Mouse (Mus musculus) MEL (cell line): Measurements from ENCODE around the gene Ccdc63. TPM values are rescaled to one million over a fixed set of nuclear protein-coding genes. Genes with fewer than 3 reads are reported as not detected.

Experiments used
- DNase-seq: peaks from one replicate; pipeline ENCODE4 v3.0.0; 2011; ENCODE audit warnings: low read depth, low spot score
- H3K27ac ChIP-seq: 2 replicates; pipeline ENCODE4 v1.5.1; 2012; ENCODE audit warnings: low read depth, mild to moderate bottlenecking, control low read depth, low read length, moderate library complexity; ENCODE audit not compliant: control insufficient read depth
- H3K27me3 ChIP-seq, 2 experiments: fragments of 150-350 bp in 1 of 2; sonication (generic) in 1 of 2; 2 replicates each; pipeline ENCODE4 v1.6.1; 2012; ENCODE audit warnings: low read length in 2 of 2, mild to moderate bottlenecking in 2 of 2, improper control_type of control experiment in 1 of 2, moderate library complexity in 1 of 2; ENCODE audit not compliant: insufficient read depth in 2 of 2, control insufficient read depth in 1 of 2
- H3K36me3 ChIP-seq, 2 experiments: 2 replicates each; pipeline ENCODE4 v1.6.1; 2012 to 2014; ENCODE audit warnings: low read length in 2 of 2, improper control_type of control experiment in 1 of 2, inconsistent platforms in 1 of 2, mild to moderate bottlenecking in 1 of 2; ENCODE audit not compliant: insufficient read depth in 2 of 2, control insufficient read depth in 1 of 2
- H3K4me1 ChIP-seq, 2 experiments: fragments of 150-350 bp in 1 of 2; sonication (generic) in 1 of 2; 2 replicates each; pipeline ENCODE4 v1.6.1; 2012; ENCODE audit warnings: low read length in 2 of 2, improper control_type of control experiment in 1 of 2, mild to moderate bottlenecking in 1 of 2; ENCODE audit not compliant: insufficient read depth in 2 of 2, control insufficient read depth in 1 of 2
- H3K4me3 ChIP-seq, 2 experiments: fragments of 150-350 bp in 1 of 2; sonication (generic) in 1 of 2; 2 replicates each; pipeline ENCODE4 v1.5.1; 2012; ENCODE audit warnings: low read depth in 2 of 2, low read length in 2 of 2, mild to moderate bottlenecking in 2 of 2, moderate library complexity in 2 of 2, control low read depth in 1 of 2, improper control_type of control experiment in 1 of 2; ENCODE audit not compliant: control insufficient read depth in 1 of 2, insufficient read depth in 1 of 2
- H3K79me2 ChIP-seq: 2 replicates; pipeline ENCODE4 v1.6.1; 2012; ENCODE audit warnings: mild to moderate bottlenecking, low read length, moderate library complexity; ENCODE audit not compliant: control insufficient read depth, poor library complexity, insufficient read depth
- H3K9ac ChIP-seq: 2 replicates; pipeline ENCODE4 v1.6.1; 2012; ENCODE audit warnings: low read depth, mild to moderate bottlenecking, control low read depth, low read length, moderate library complexity; ENCODE audit not compliant: control insufficient read depth, poor library complexity, severe bottlenecking
- H3K9me3 ChIP-seq: fragments of 150-350 bp; sonication (generic); replicated peaks from 2 replicates; pipeline ENCODE4 v1.6.1; 2012; ENCODE audit warnings: mild to moderate bottlenecking, low read length, improper control_type of control experiment, moderate library complexity; ENCODE audit not compliant: insufficient read depth
- CHD1 ChIP-seq: IDR thresholded peaks from 2 replicates; pipeline ENCODE4 v1.6.1; 2012; ENCODE audit warnings: low read depth, mild to moderate bottlenecking, inconsistent platforms, low read length, improper control_type of control experiment
- CHD2 ChIP-seq: IDR thresholded peaks from 2 replicates; pipeline ENCODE4 v1.6.1; 2011; ENCODE audit warnings: low read length, improper control_type of control experiment
- CTCF ChIP-seq, 3 experiments: IDR thresholded peaks in 2 of 3; conservative IDR thresholded peaks in 1 of 3; 2 replicates each; pipeline ENCODE4 v1.5.1; 2011 to 2012; ENCODE audit warnings: low read length in 3 of 3, low read depth in 2 of 3, mild to moderate bottlenecking in 2 of 3, improper control_type of control experiment in 1 of 3, inconsistent platforms in 1 of 3, mixed read lengths in 1 of 3, moderate library complexity in 1 of 3; ENCODE audit not compliant: control insufficient read depth in 1 of 3, insufficient read depth in 1 of 3, poor library complexity in 1 of 3, severe bottlenecking in 1 of 3
- E2F4 ChIP-seq: IDR thresholded peaks from 2 replicates; pipeline ENCODE4 v1.6.1; 2011; ENCODE audit warnings: low read depth, low read length, improper control_type of control experiment, borderline replicate concordance
- ELF1 ChIP-seq: IDR thresholded peaks from 2 replicates; pipeline ENCODE4 v1.6.1; 2014; ENCODE audit warnings: low read depth, mild to moderate bottlenecking, inconsistent platforms, low read length, improper control_type of control experiment, moderate library complexity
- EP300 ChIP-seq, 2 experiments: IDR thresholded peaks; 2 replicates each; pipeline ENCODE4 v1.6.1; 2011; ENCODE audit warnings: improper control_type of control experiment in 2 of 2, low read length in 2 of 2, low read depth in 1 of 2, mild to moderate bottlenecking in 1 of 2
- GABPA ChIP-seq: IDR thresholded peaks from 2 replicates; pipeline ENCODE4 v1.6.1; 2012; ENCODE audit warnings: low read depth, mild to moderate bottlenecking, inconsistent platforms, low read length, improper control_type of control experiment, moderate library complexity
- GATA1 ChIP-seq: IDR thresholded peaks from 2 replicates; pipeline ENCODE4 v1.6.1; 2011; ENCODE audit warnings: low read depth, low read length, improper control_type of control experiment
- MEF2A ChIP-seq: IDR thresholded peaks from 2 replicates; pipeline ENCODE4 v1.6.1; 2014; ENCODE audit warnings: low read depth, mild to moderate bottlenecking, inconsistent platforms, low read length, improper control_type of control experiment; ENCODE audit not compliant: poor library complexity, insufficient replicate concordance, severe bottlenecking; ENCODE audit errors: extremely low read depth
- MXI1 ChIP-seq: IDR thresholded peaks from 2 replicates; pipeline ENCODE4 v1.6.1; 2011; ENCODE audit warnings: mild to moderate bottlenecking, low read depth, low read length, improper control_type of control experiment
- MYC ChIP-seq: IDR thresholded peaks from 2 replicates; pipeline ENCODE4 v1.6.1; 2011; ENCODE audit warnings: low read depth, mild to moderate bottlenecking, low read length, improper control_type of control experiment, moderate library complexity
- NRF1 ChIP-seq: IDR thresholded peaks from 2 replicates; pipeline ENCODE4 v1.6.1; 2014; ENCODE audit warnings: low read depth, mild to moderate bottlenecking, inconsistent platforms, low read length, improper control_type of control experiment, moderate library complexity; ENCODE audit not compliant: poor library complexity, insufficient read depth, severe bottlenecking
- POLR2A ChIP-seq, 2 experiments: IDR thresholded peaks; 2 replicates each; pipeline ENCODE4 v1.6.1; 2011 to 2012; ENCODE audit warnings: low read length in 2 of 2, mild to moderate bottlenecking in 2 of 2, control low read depth in 1 of 2, improper control_type of control experiment in 1 of 2, low read depth in 1 of 2, moderate library complexity in 1 of 2; ENCODE audit not compliant: control insufficient read depth in 1 of 2, insufficient read depth in 1 of 2, poor library complexity in 1 of 2
- POLR2AphosphoS2 ChIP-seq: IDR thresholded peaks from 2 replicates; pipeline ENCODE4 v1.6.1; 2011; ENCODE audit warnings: low read length, improper control_type of control experiment
- POLR2AphosphoS5 ChIP-seq: IDR thresholded peaks from 2 replicates; pipeline ENCODE4 v1.6.1; 2012; ENCODE audit warnings: low read depth, borderline replicate concordance, mild to moderate bottlenecking, inconsistent platforms, low read length, moderate library complexity, mixed read lengths
- RCOR1 ChIP-seq: IDR thresholded peaks from 2 replicates; pipeline ENCODE4 v1.6.1; 2012; ENCODE audit warnings: low read depth, mild to moderate bottlenecking, inconsistent platforms, low read length, improper control_type of control experiment
- SIN3A ChIP-seq: IDR thresholded peaks from 2 replicates; pipeline ENCODE4 v1.6.1; 2012; ENCODE audit warnings: low read length, improper control_type of control experiment, inconsistent platforms
- SMC3 ChIP-seq: IDR thresholded peaks from 2 replicates; pipeline ENCODE4 v1.6.1; 2011; ENCODE audit warnings: low read depth, low read length, improper control_type of control experiment
- TAL1 ChIP-seq: IDR thresholded peaks from 2 replicates; pipeline ENCODE4 v1.6.1; 2012; ENCODE audit warnings: mild to moderate bottlenecking, inconsistent platforms, low read length, moderate library complexity, mixed read lengths
- TCF12 ChIP-seq: IDR thresholded peaks from 2 replicates; pipeline ENCODE4 v1.6.1; 2014; ENCODE audit warnings: low read depth, mild to moderate bottlenecking, inconsistent platforms, low read length, improper control_type of control experiment, moderate library complexity
- USF2 ChIP-seq, 2 experiments: IDR thresholded peaks; 2 replicates each; pipeline ENCODE4 v1.6.1; 2011 to 2012; ENCODE audit warnings: improper control_type of control experiment in 2 of 2, low read length in 2 of 2, borderline replicate concordance in 1 of 2, inconsistent platforms in 1 of 2, low read depth in 1 of 2, mild to moderate bottlenecking in 1 of 2; ENCODE audit not compliant: insufficient read depth in 1 of 2
- ZMIZ1 ChIP-seq: IDR thresholded peaks from 2 replicates; pipeline ENCODE4 v1.6.1; 2012; ENCODE audit warnings: low read depth, mild to moderate bottlenecking, inconsistent platforms, low read length, improper control_type of control experiment, moderate library complexity
- ZNF384 ChIP-seq: IDR thresholded peaks from 2 replicates; pipeline ENCODE4 v1.6.1; 2012; ENCODE audit warnings: low read depth, mild to moderate bottlenecking, inconsistent platforms, low read length, improper control_type of control experiment
- polyA plus RNA-seq, 2 experiments: library from polyadenylated mRNA; stranded (reverse) in 1 of 2; unstranded in 1 of 2; fragments of >175 nt in 1 of 2; fragments of >200 nt in 1 of 2; gene quantifications; 2 replicates each; pipeline versions ENCODE4 v1.2.1 to v1.2.4; 2012; ENCODE audit warnings: low replicate concordance in 2 of 2, low read depth in 1 of 2; ENCODE audit not compliant: insufficient read length in 2 of 2, insufficient read depth in 1 of 2, missing spikeins in 1 of 2
- total RNA-seq: library from RNA; depleted of rRNA; stranded (reverse); fragments of 300-350 nt; gene quantifications from 2 replicates; pipeline ENCODE4 v1.2.3, GENCODE M21; 2012

Ccdc63 gene
- total and polyA plus RNA-seq, 3 experiments, result 1.6 to 4.7 TPM; not detected in 1

DNA sequence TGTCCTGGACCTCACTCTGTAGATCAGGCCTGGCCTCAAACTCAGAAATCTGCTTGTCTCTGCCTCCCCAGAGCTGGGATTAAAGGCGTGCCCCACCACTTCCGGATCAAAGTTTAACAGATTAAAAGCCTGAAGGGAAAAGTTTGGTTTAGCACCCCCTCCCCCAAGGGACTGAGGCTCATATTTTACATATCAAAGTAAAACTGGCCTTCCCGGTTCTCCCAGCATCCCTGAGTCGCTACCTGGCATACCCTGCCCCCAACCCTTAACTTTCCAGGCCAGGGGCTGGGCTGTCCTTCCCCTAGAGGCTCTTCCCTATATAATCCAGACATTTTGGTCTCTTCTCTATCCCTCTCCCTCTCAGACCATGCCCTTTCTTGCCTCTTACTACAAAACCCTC, 8.6 kb upstream of the Ccdc63 start:
- H3K4me3 ChIP-seq, result no peak overlapping the region
- no peaks in the 10 kb centered on the region; a peak in 1 of 4 replicates for H3K36me3 ChIP-seq
- no peaks in the 10 kb centered on the region for H3K27me3 ChIP-seq
- TF ChIP-seq POLR2A (IDR thresholded peaks at IDR 0.05; ENCODE audit: control insufficient read depth in 1 of 2, insufficient read depth in 1 of 2, low read depth in 1 of 2, low read length in 2 of 2, poor library complexity in 1 of 2) (no peak), E2F4 (no peak), ZMIZ1 (no peak), POLR2AphosphoS2 (no peak), USF2 (IDR thresholded peaks at IDR 0.05; ENCODE audit: borderline replicate concordance in 1 of 2, insufficient read depth in 1 of 2, low read depth in 1 of 2, low read length in 2 of 2) (no peak), EP300 (IDR thresholded peaks at IDR 0.05; ENCODE audit: low read depth in 1 of 2, low read length in 2 of 2) (no peak), MXI1 (no peak), NRF1 (no peak), ELF1 (no peak), GABPA (no peak), CHD2 (no peak), MEF2A (no peak), MYC (no peak), GATA1 (no peak), CTCF (IDR thresholded peaks at IDR 0.05 in 2 of 3, conservative IDR thresholded peaks at IDR 0.05 in 1 of 3; ENCODE audit: control insufficient read depth in 1 of 3, insufficient read depth in 1 of 3, low read depth in 2 of 3, low read length in 3 of 3, poor library complexity in 1 of 3, severe bottlenecking in 1 of 3) (no peak)
- TF ChIP-seq, all 39 proteins: peak for 0
- Histone ChIP-seq H3K79me2 (peaks cover 3% of the 10 kb centered on the region), H3K9ac (no peak overlapping the region), H3K9me3 (no peaks in the 10 kb centered on the region), H3K4me1 (peaks cover under 1 to 5% of the 10 kb centered on the region in 2 experiments), H3K27ac (no peak overlapping the region)
- no peak for DNase-seq

DNA sequence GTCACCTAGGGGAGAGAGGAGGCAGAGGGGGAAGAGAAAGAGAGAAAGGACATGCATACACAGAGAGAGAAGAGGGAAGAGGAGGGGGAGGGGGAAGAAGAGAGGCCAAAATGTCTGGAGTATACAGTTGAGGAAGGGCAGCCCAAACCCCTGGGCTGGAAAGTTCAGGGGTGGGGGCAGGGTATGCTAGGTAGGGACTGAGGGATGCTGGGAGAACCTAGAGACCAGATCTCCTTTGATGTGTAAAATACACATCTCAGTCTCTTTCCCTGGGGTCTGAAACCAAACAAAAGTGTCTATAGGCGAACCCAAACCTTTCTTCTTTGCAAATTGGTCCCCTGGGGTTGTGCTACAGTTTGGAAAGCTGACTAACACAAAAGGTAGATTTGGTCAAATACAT, 7.5 kb upstream of the Ccdc63 start:
- Histone ChIP-seq H3K9ac (no peak overlapping the region), H3K36me3 (no peaks in the 10 kb centered on the region; a peak in 1 of 4 replicates), H3K27me3 (no peaks in the 10 kb centered on the region), H3K79me2 (peaks cover 3% of the 10 kb centered on the region), H3K9me3 (no peaks in the 10 kb centered on the region), H3K4me3 (no peak overlapping the region), H3K27ac (no peak overlapping the region), H3K4me1 (peaks cover 2 to 10% of the 10 kb centered on the region in 2 experiments)
- no peak for DNase-seq
- TF ChIP-seq E2F4 (no peak), SMC3 (no peak), POLR2AphosphoS5 (no peak), RCOR1 (no peak), SIN3A (no peak), TAL1 (no peak), POLR2AphosphoS2 (no peak), MYC (no peak), CHD1 (no peak), NRF1 (no peak), TCF12 (no peak), MXI1 (no peak), CHD2 (no peak), ELF1 (no peak), MEF2A (no peak), POLR2A (IDR thresholded peaks at IDR 0.05; ENCODE audit: control insufficient read depth in 1 of 2, insufficient read depth in 1 of 2, low read depth in 1 of 2, low read length in 2 of 2, poor library complexity in 1 of 2) (no peak), ZNF384 (no peak)
